Mouse (Mus musculus) neural tube, embryonic 11.5 days (tissue): ENCODE measurements around the gene Gpr183. TPM values are rescaled to one million over a fixed set of nuclear protein-coding genes. Genes with fewer than 3 reads are reported as not detected.

Experiments
- ATAC-seq: fragments of 200-750 bp; cut with Nextera tagmentation; 2 replicates; pipeline ENCODE4 v1.8.0; 2017; ENCODE audit warnings: moderate number of reproducible peaks, mild to moderate bottlenecking, moderate TSS enrichment, moderate library complexity; ENCODE audit not compliant: insufficient read depth, low FRiP score, low TSS enrichment
- DNase-seq: peaks from one replicate; pipeline ENCODE4 v3.0.0-alpha.2; 2015; ENCODE audit warnings: low spot score
- H3K27ac ChIP-seq: fragments of 300-500 bp; sonication (generic); 2 replicates; pipeline ENCODE4 v1.5.1; 2014; ENCODE audit warnings: low read depth, mild to moderate bottlenecking, low read length
- H3K27me3 ChIP-seq: fragments of 300-500 bp; sonication (generic); 2 replicates; pipeline ENCODE4 v1.6.1; 2014; ENCODE audit warnings: mild to moderate bottlenecking, low read length, mixed read lengths; ENCODE audit not compliant: control insufficient read depth, insufficient read depth
- H3K36me3 ChIP-seq: fragments of 300-500 bp; sonication (generic); 2 replicates; pipeline ENCODE4 v1.6.1; 2014; ENCODE audit warnings: mild to moderate bottlenecking, low read length, moderate library complexity, mixed read lengths; ENCODE audit not compliant: control insufficient read depth, insufficient read depth
- H3K4me1 ChIP-seq: fragments of 300-500 bp; sonication (generic); 2 replicates; pipeline ENCODE4 v1.6.1; 2014; ENCODE audit warnings: low read length, mixed read lengths; ENCODE audit not compliant: control insufficient read depth, insufficient read depth
- H3K4me2 ChIP-seq: fragments of 300-500 bp; sonication (generic); 2 replicates; pipeline ENCODE4 v1.6.1; 2014; ENCODE audit warnings: low read depth, mild to moderate bottlenecking, moderate library complexity
- H3K4me3 ChIP-seq: fragments of 300-500 bp; sonication (generic); 2 replicates; pipeline ENCODE4 v1.5.1; 2014; ENCODE audit warnings: low read depth, low read length
- H3K9ac ChIP-seq: fragments of 300-500 bp; sonication (generic); 2 replicates; pipeline ENCODE4 v1.6.1; 2014; ENCODE audit warnings: mild to moderate bottlenecking, low read length
- H3K9me3 ChIP-seq: fragments of 300-500 bp; sonication (generic); 2 replicates; pipeline ENCODE4 v1.6.1; 2016; ENCODE audit warnings: low read length; ENCODE audit not compliant: control insufficient read depth
- WGBS: fragments of 180-500 bp; shearing (Covaris S2); extraction: QIAGEN DNeasy Blood & Tissue Kit; methylation state at CpG from one replicate; pipeline ENCODE4 v1.1.7; 2014; 5-methylcytosine and 5-hydroxymethylcytosine counted together
- polyA plus RNA-seq: library from polyadenylated mRNA; unstranded; fragments of >200 nt; fragmentation: Nextera tagmentation; extraction: Ambion mirVana; gene quantifications from 2 replicates; pipeline ENCODE4 v1.2.1, GENCODE M21; 2014

The Gpr183 gene
- polyA plus RNA-seq, 1 experiment from 2014 or later, result 3.5 TPM

- 0 out of 2 replicates have a peak, but pooled peaks cover 2% of the 10 kb centered on the region for H3K36me3 ChIP-seq
- no peak for ATAC-seq
- no peaks in the 10 kb centered on the region for H3K4me1 ChIP-seq
- no peak overlapping the region for H3K27ac ChIP-seq
- H3K9ac ChIP-seq, result no peak overlapping the region
- H3K9me3 ChIP-seq, result no peaks in the 10 kb centered on the region
- no peak for DNase-seq
- no peak overlapping the region for H3K4me3 ChIP-seq
- WGBS, result 93% methylated on average over 4 of the region's 4 CpGs
- H3K27me3 ChIP-seq, result no peaks in the 10 kb centered on the region
- H3K4me2 ChIP-seq, result no peak overlapping the region
Measured at GRCm38 (mm10) chr14:121936356-121936755, 28.6 kb downstream of the Gpr183 start.

DNA sequence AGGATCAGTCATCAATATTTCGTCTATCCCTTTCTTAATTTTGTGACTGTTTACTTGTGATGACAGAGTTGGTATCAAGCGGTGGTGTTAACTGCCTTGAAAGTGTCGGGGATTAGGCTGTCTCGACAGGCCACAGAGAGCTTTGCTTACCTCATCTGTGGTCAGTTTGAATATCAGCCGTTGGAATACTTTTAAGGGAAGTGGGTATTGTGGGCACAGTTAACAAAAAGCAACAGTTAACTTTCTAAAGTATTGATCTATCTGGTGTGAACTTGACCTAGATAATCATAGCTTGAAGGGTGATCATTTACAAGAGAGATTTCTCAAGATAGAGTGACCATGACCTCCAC lies 30.4 kb downstream of the Gpr183 start:
- Histone ChIP-seq H3K4me2 (no peak overlapping the region), H3K9ac (no peak overlapping the region), H3K4me3 (no peak overlapping the region), H3K27me3 (no peaks in the 10 kb centered on the region), H3K36me3 (0 out of 2 replicates have a peak, but pooled peaks cover 2% of the 10 kb centered on the region), H3K9me3 (no peaks in the 10 kb centered on the region), H3K4me1 (no peaks in the 10 kb centered on the region), H3K27ac (no peak overlapping the region)
- WGBS, result 93% methylated on average over 5 of the region's 5 CpGs
- ATAC-seq (no peak), DNase-seq (no peak)

- ATAC-seq (no peak), DNase-seq (no peak)
- Histone ChIP-seq H3K36me3 (0 out of 2 replicates have a peak, but pooled peaks cover 2% of the 10 kb centered on the region), H3K9me3 (no peaks in the 10 kb centered on the region), H3K4me1 (no peaks in the 10 kb centered on the region), H3K4me3 (no peak overlapping the region), H3K27ac (no peak overlapping the region), H3K9ac (no peak overlapping the region), H3K27me3 (no peaks in the 10 kb centered on the region), H3K4me2 (no peak overlapping the region)
- 91% methylated on average over 7 of the region's 7 CpGs for WGBS
Measured at GRCm38 (mm10) chr14:121933906-121934596, 30.9 kb downstream of the Gpr183 start.

DNA sequence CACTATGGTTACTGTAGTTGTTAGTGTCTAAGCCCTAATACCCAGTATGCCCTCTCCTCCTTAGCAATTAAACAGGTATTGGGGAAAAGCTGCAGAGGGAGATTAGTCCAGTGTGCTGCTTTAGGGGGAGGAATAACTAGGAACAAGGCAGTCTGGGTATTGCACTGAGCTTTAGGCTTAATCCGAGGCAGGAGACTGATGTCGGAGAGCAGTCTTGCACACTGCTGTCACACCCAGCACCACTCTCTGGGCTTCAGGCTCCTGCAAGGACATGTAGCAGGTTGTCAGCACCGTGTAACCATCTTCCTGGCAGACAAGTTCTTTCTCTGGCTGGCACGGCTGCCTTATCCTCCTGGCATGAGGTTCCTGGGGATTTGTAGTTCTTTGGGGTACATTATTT lies 32.8 kb downstream of the Gpr183 start:
- no peaks in the 10 kb centered on the region for H3K4me1 ChIP-seq
- DNase-seq, result no peak
- H3K9me3 ChIP-seq, result no peaks in the 10 kb centered on the region
- no peak overlapping the region for H3K9ac ChIP-seq
- H3K4me3 ChIP-seq, result no peak overlapping the region
- no peaks in the 10 kb centered on the region for H3K27me3 ChIP-seq
- H3K36me3 ChIP-seq, result 0 out of 2 replicates have a peak, but pooled peaks cover 2% of the 10 kb centered on the region
- 94% methylated on average over 4 of the region's 4 CpGs for WGBS
- H3K4me2 ChIP-seq, result no peak overlapping the region
- ATAC-seq, result no peak
- H3K27ac ChIP-seq, result no peak overlapping the region

DNA sequence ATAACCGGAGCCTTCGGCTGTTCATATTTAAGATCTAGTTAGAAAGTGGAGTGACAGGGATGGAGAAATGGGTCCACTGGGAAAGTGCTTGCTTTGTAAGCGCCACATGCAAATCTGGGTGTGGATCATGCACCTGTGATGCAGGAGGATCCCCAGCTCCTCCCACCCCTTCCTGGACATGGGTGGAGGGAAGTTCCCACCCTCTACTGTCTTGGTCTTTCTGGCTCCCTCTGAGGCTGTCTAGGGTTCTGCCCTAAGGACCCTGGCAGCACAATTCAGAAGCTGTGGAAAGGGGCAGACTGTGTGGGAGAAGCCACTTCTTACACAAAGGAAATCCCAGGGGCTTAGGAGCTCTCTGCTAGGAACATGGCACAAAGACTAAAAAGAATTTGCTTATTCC lies 33.4 kb downstream of the Gpr183 start:
- Histone ChIP-seq H3K4me1 (no peaks in the 10 kb centered on the region), H3K4me2 (no peak overlapping the region), H3K36me3 (0 out of 2 replicates have a peak, but pooled peaks cover 2% of the 10 kb centered on the region), H3K9ac (no peak overlapping the region), H3K4me3 (no peak overlapping the region), H3K27me3 (no peaks in the 10 kb centered on the region), H3K9me3 (no peaks in the 10 kb centered on the region), H3K27ac (no peak overlapping the region)
- no peak for DNase-seq
- 93% methylated on average over 3 of the region's 3 CpGs for WGBS
- ATAC-seq, result no peak

DNA sequence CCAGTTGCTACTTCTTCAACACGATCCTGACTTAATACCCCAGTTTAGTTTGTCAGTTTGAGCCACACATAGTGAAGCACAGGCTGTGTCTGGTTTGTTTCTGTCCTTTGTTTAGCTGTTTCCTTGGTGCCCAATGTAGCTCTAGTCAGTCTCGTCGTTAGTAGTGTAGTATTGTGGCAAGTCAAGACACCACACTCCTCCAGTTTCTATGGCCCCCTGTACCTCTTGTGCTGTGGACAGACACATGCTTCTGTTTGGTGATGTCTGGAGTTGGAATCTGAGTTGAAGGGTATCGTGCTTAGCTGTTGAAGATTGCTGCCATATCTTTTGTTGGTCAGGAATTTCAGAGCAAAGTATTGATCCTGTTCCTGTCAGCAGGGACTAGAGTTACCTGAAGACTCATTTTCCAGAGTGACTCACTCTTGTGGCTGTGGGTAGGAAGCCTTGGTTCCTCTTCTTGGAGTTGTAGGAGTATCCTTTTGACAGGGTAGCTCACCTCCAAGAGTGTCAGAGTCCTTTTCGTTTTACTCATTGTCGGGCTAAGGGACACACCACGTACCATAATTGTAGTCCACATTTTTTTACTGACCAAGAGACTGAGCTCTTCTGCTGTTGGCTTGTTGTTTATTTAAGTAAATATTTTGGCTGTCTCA lies 34.1 kb downstream of the Gpr183 start:
- no peak for ATAC-seq

GRCm38 (mm10) chr14:121929243-121929951 lies 35.6 kb downstream of the Gpr183 start:
- Histone ChIP-seq H3K4me1 (no peaks in the 10 kb centered on the region), H3K36me3 (no peaks in the 10 kb centered on the region), H3K4me3 (no peak overlapping the region), H3K4me2 (no peak overlapping the region), H3K9me3 (no peaks in the 10 kb centered on the region), H3K27ac (no peak overlapping the region), H3K9ac (no peak overlapping the region), H3K27me3 (no peaks in the 10 kb centered on the region)
- ATAC-seq (no peak), DNase-seq (no peak)
- WGBS, result 91% methylated on average over 12 of the region's 12 CpGs

More for the DNA sequence above, 34.1 kb downstream of the Gpr183 start:
- Histone ChIP-seq H3K27me3 (no peaks in the 10 kb centered on the region), H3K4me2 (no peak overlapping the region), H3K36me3 (0 out of 2 replicates have a peak, but pooled peaks cover 2% of the 10 kb centered on the region), H3K9ac (no peak overlapping the region), H3K9me3 (no peaks in the 10 kb centered on the region), H3K4me1 (no peaks in the 10 kb centered on the region), H3K27ac (no peak overlapping the region), H3K4me3 (no peak overlapping the region)
- no peak for DNase-seq
- WGBS, result 90% methylated on average over 7 of the region's 7 CpGs

DNA sequence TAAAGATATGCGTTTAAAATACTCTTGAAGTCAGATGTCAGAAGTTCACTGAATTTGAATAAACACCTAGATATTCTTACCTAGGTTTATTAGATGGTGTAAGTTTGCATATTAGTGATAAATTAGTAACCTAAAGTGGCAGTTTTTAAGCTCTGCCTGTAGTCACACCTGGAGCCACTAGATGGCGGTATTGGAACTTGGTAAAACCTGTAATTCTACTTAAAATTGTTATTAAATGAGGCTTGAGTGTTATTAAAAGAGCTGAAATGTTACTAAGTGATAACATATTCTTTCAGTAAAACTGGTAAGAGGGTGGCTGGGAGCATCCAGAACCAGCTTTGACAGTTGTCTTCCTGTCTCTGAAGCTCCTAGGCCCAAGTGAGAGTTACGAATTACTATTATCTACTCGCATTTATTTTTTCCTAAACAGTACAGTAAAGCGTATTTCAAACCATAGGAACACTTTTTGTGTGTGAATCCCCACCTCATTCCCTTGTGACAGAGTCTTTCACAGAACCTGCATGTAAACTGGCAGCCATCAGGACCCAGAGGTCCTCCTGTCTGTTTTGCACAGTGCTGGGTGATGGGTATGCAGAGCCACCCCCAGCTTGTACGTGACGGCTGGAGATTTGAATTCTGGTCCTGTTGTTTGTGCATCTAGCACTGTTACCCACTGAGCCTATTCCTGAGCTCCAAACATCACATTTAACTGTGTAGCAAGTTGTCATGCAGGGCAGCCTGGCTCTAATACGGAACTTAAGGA lies 36.4 kb downstream of the Gpr183 start:
- Histone ChIP-seq H3K9me3 (no peaks in the 10 kb centered on the region), H3K27ac (no peak overlapping the region), H3K4me1 (no peaks in the 10 kb centered on the region), H3K4me2 (no peak overlapping the region), H3K9ac (no peak overlapping the region), H3K27me3 (no peaks in the 10 kb centered on the region), H3K4me3 (no peak overlapping the region), H3K36me3 (no peaks in the 10 kb centered on the region)
- DNase-seq (peak; percentile 34), ATAC-seq (no peak)
- 69% methylated on average over 8 of the region's 8 CpGs for WGBS
